Mouse (Mus musculus) erythroblast, embryonic 14.5 days (primary cell): ENCODE results near the gene Prpsap1.

Source experiments
- GATA1 ChIP-seq: IDR thresholded peaks from 2 replicates; pipeline ENCODE4 v1.6.1; 2012; ENCODE audit warnings: low read length, inconsistent platforms, mixed read lengths
- TAL1 ChIP-seq: IDR thresholded peaks from 3 replicates; pipeline ENCODE4 v1.6.1; 2012; ENCODE audit warnings: low read length, inconsistent platforms, mixed read lengths

GRCm38 (mm10) chr11:116538142-116538735, 44.2 kb upstream of the Prpsap1 start:
- TF ChIP-seq GATA1 (peak; percentile 90), TAL1 (peak; percentile 72)
